ENCODE assay signal across 24 mouse cellular contexts in genomic region chr8:18217192-18217591, GRCm38 (mm10).
DNase-seq lines count a peak whose midpoint lies in the region; ATAC-seq lines count a peak whose summit lies in the region.
"Had no signal": no experiment of that assay in that cellular context is flagged by ENCODE, and none has a peak within 500 bp of the region (broad histone marks: within the 10 kb centered on the region; RNA-seq: fewer than 3 reads in every experiment).

No protein-coding gene starts in this region.

- H3K9ac ChIP-seq in forebrain, embryonic 13.5 days, result no peak overlapping the region
- H3K9ac ChIP-seq in midbrain, embryonic 12.5 days (replicated peaks), result no peak overlapping the region
- no peak overlapping the region for H3K9ac ChIP-seq in forebrain, embryonic 15.5 days (replicated peaks)
- H3K9ac ChIP-seq in midbrain, embryonic 15.5 days, result no peak overlapping the region
- H3K9ac ChIP-seq: embryonic facial prominence, embryonic 12.5 days; hindbrain, embryonic 13.5 days; limb, embryonic 12.5 days; stomach, embryonic 15.5 days had no signal

- no peak overlapping the region for H3K4me3 ChIP-seq in forebrain, embryonic 13.5 days
- H3K4me3 ChIP-seq in forebrain, embryonic 10.5 days, result no peak overlapping the region
- H3K4me3 ChIP-seq in midbrain, embryonic 12.5 days, result no peak overlapping the region
- H3K4me3 ChIP-seq in midbrain, embryonic 10.5 days, result no peak overlapping the region
- no peak overlapping the region for H3K4me3 ChIP-seq in forebrain, embryonic 15.5 days
- H3K4me3 ChIP-seq in midbrain, embryonic 15.5 days, result no peak overlapping the region
- H3K4me3 ChIP-seq: embryonic facial prominence, embryonic 12.5 days; hindbrain, embryonic 13.5 days; limb, embryonic 12.5 days; stomach, embryonic 15.5 days had no signal

- no peaks in the 10 kb centered on the region for H3K36me3 ChIP-seq in forebrain, embryonic 13.5 days (ENCODE audit: poor library complexity, severe bottlenecking)
- no peaks in the 10 kb centered on the region for H3K36me3 ChIP-seq in forebrain, embryonic 10.5 days (replicated peaks)
- H3K36me3 ChIP-seq in midbrain, embryonic 12.5 days, result no peaks in the 10 kb centered on the region
- no peaks in the 10 kb centered on the region for H3K36me3 ChIP-seq in midbrain, embryonic 10.5 days
- no peaks in the 10 kb centered on the region for H3K36me3 ChIP-seq in forebrain, embryonic 15.5 days
- H3K36me3 ChIP-seq in midbrain, embryonic 15.5 days (replicated peaks), result no peaks in the 10 kb centered on the region
- H3K36me3 ChIP-seq: embryonic facial prominence, embryonic 12.5 days; hindbrain, embryonic 13.5 days; limb, embryonic 12.5 days; stomach, embryonic 15.5 days had no signal

- H3K27me3 ChIP-seq in forebrain, embryonic 13.5 days, result no peaks in the 10 kb centered on the region
- no peaks in the 10 kb centered on the region for H3K27me3 ChIP-seq in forebrain, embryonic 10.5 days (ENCODE audit: poor library complexity, severe bottlenecking)
- no peaks in the 10 kb centered on the region for H3K27me3 ChIP-seq in midbrain, embryonic 12.5 days
- no peaks in the 10 kb centered on the region for H3K27me3 ChIP-seq in midbrain, embryonic 10.5 days (ENCODE audit: low read depth, poor library complexity, severe bottlenecking)
- no peaks in the 10 kb centered on the region for H3K27me3 ChIP-seq in forebrain, embryonic 15.5 days
- no peaks in the 10 kb centered on the region for H3K27me3 ChIP-seq in midbrain, embryonic 15.5 days (replicated peaks)
- H3K27me3 ChIP-seq: embryonic facial prominence, embryonic 12.5 days; hindbrain, embryonic 13.5 days; limb, embryonic 12.5 days; stomach, embryonic 15.5 days had no signal

- H3K4me2 ChIP-seq in forebrain, embryonic 13.5 days, result no peak overlapping the region
- no peak overlapping the region for H3K4me2 ChIP-seq in midbrain, embryonic 12.5 days (replicated peaks)
- no peak overlapping the region for H3K4me2 ChIP-seq in forebrain, embryonic 15.5 days (replicated peaks)
- no peak overlapping the region for H3K4me2 ChIP-seq in midbrain, embryonic 15.5 days
- H3K4me2 ChIP-seq: embryonic facial prominence, embryonic 12.5 days; hindbrain, embryonic 13.5 days; limb, embryonic 12.5 days; liver, embryonic 11.5 days; stomach, embryonic 15.5 days had no signal

- H3K4me1 ChIP-seq in forebrain, embryonic 13.5 days, result no peaks in the 10 kb centered on the region
- H3K4me1 ChIP-seq in forebrain, embryonic 10.5 days, result no peaks in the 10 kb centered on the region
- no peaks in the 10 kb centered on the region for H3K4me1 ChIP-seq in midbrain, embryonic 12.5 days
- no peaks in the 10 kb centered on the region for H3K4me1 ChIP-seq in midbrain, embryonic 10.5 days
- H3K4me1 ChIP-seq in forebrain, embryonic 15.5 days, result peaks cover 4% of the 10 kb centered on the region; the same call in 1 of the 2 replicates
- H3K4me1 ChIP-seq in midbrain, embryonic 15.5 days, result no peaks in the 10 kb centered on the region
- H3K4me1 ChIP-seq: embryonic facial prominence, embryonic 12.5 days; hindbrain, embryonic 13.5 days; limb, embryonic 12.5 days; stomach, embryonic 15.5 days had no signal

- H3K9me3 ChIP-seq in forebrain, embryonic 13.5 days (replicated peaks), result no peaks in the 10 kb centered on the region
- H3K9me3 ChIP-seq in forebrain, embryonic 10.5 days, result no peaks in the 10 kb centered on the region
- no peaks in the 10 kb centered on the region for H3K9me3 ChIP-seq in midbrain, embryonic 12.5 days
- H3K9me3 ChIP-seq in midbrain, embryonic 10.5 days (replicated peaks), result no peaks in the 10 kb centered on the region
- H3K9me3 ChIP-seq in forebrain, embryonic 15.5 days, result no peaks in the 10 kb centered on the region
- H3K9me3 ChIP-seq in midbrain, embryonic 15.5 days, result no peaks in the 10 kb centered on the region
- H3K9me3 ChIP-seq: embryonic facial prominence, embryonic 12.5 days; hindbrain, embryonic 13.5 days; limb, embryonic 12.5 days; stomach, embryonic 15.5 days had no signal

- no peak for DNase-seq in forebrain, embryonic 10.5 days (ENCODE audit: extremely low spot score, low spot score)
- DNase-seq in midbrain, embryonic 10.5 days (ENCODE audit: low spot score), result no peak
- no peak for DNase-seq in left cerebral cortex, postnatal 10 days (ENCODE audit: extremely low spot score in 1 of 2, low spot score in 2 of 2)
- DNase-seq: adrenal gland, postnatal 25 days; cerebellum, adult 8-10 months; embryo, embryonic 11 days; gastrocnemius, postnatal 10 days; kidney, adult 11 months; kidney, postnatal 14 days; layer of hippocampus, adult 9-11 months; lung, postnatal 36 days; right cerebral cortex, postnatal 25 days; thymus, postnatal 14 days had no signal

- intact Hi-C loops in left cerebral cortex, postnatal 10 days (cut with DNase I), result no loop called here

- no peak overlapping the region for H3K27ac ChIP-seq in forebrain, embryonic 13.5 days
- no peak overlapping the region for H3K27ac ChIP-seq in forebrain, embryonic 10.5 days
- no peak overlapping the region for H3K27ac ChIP-seq in midbrain, embryonic 12.5 days (replicated peaks)
- no peak overlapping the region for H3K27ac ChIP-seq in midbrain, embryonic 10.5 days (replicated peaks)
- H3K27ac ChIP-seq in forebrain, embryonic 15.5 days (replicated peaks), result no peak overlapping the region
- H3K27ac ChIP-seq in midbrain, embryonic 15.5 days, result no peak overlapping the region
- H3K27ac ChIP-seq: embryonic facial prominence, embryonic 12.5 days; hindbrain, embryonic 13.5 days; limb, embryonic 12.5 days; stomach, embryonic 15.5 days had no signal

- 0 out of 2 replicates have a peak, but pooled peaks have one; percentile 45 for ATAC-seq in forebrain, embryonic 13.5 days
- 0 out of 2 replicates have a peak, but pooled peaks have one; percentile 44 for ATAC-seq in midbrain, embryonic 12.5 days (ENCODE audit: low FRiP score, low read depth)
- peak; percentile 43; the same call in 1 of the 2 replicates for ATAC-seq in forebrain, embryonic 15.5 days (replicated peaks)
- ATAC-seq in midbrain, embryonic 15.5 days (replicated peaks), result peak; percentile 69; the same call in 1 of the 2 replicates
- ATAC-seq: CD4-positive, CD25-positive, alpha-beta regulatory T cell, adult 4 months; inflammation-experienced regulatory T-cells, adult 6 months had no signal

- WGBS in forebrain, embryonic 13.5 days, result 90% methylated on average over 7 of the region's 7 CpGs
- WGBS in forebrain, embryonic 10.5 days, result 93% methylated on average over 7 of the region's 7 CpGs
- WGBS in midbrain, embryonic 12.5 days, result 89% methylated on average over 7 of the region's 7 CpGs
- WGBS in midbrain, embryonic 10.5 days, result 90% methylated on average over 7 of the region's 7 CpGs
- WGBS in forebrain, embryonic 15.5 days, result 82% methylated on average over 7 of the region's 7 CpGs
- WGBS in midbrain, embryonic 15.5 days, result 74% methylated on average over 7 of the region's 7 CpGs
